Mouse (Mus musculus) heart, adult 2 months (tissue): ENCODE measurements around the gene Fars2.

Source experiments
- CTCF ChIP-seq: fragments of 200-600 bp; IDR thresholded peaks from 2 replicates; pipeline ENCODE4 v1.8.1; 2022; ENCODE audit warnings: antibody characterized with exemption, mild to moderate bottlenecking, moderate library complexity
- POLR2A ChIP-seq: fragments of 200-500 bp; IDR thresholded peaks from 2 replicates; pipeline ENCODE4 v1.6.1; 2011; ENCODE audit warnings: mild to moderate bottlenecking, low read depth, low read length, control low read depth; ENCODE audit not compliant: insufficient read depth

DNA sequence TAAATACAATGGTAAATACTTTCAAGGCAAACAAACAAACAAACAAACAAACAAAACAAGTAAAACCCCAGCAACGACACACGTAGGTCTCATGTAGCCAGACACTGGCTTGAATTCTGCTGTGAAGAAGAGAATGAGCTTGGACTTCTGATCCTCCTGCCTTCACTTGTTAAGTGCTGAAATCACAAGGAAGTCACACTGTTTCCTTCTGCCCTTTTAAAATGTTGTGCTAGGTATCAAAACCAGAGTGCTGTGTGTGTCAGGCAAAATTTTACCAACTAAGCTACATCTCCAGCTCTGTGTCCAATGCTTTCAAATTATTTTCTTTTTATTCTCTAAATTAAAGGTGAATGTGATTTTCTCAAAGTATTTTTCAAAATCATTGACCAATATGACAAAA lies 5.9 kb upstream of the Fars2 start:
- TF ChIP-seq CTCF = no peak
- TF ChIP-seq POLR2A = no peak
